Mouse (Mus musculus) cerebellum, adult 2 months (tissue): Measurements from ENCODE around the gene 4930447C04Rik.

Experiments used
- CTCF ChIP-seq: fragments of 200-500 bp; IDR thresholded peaks from 2 replicates; pipeline ENCODE4 v1.5.1; 2011; ENCODE audit warnings: low read depth, mild to moderate bottlenecking, control low read depth, low read length, moderate library complexity, borderline replicate concordance; ENCODE audit not compliant: insufficient read depth
- POLR2A ChIP-seq: fragments of 200-500 bp; IDR thresholded peaks from 2 replicates; pipeline ENCODE4 v1.6.1; 2011; ENCODE audit warnings: low read length, control low read depth, borderline replicate concordance; ENCODE audit not compliant: insufficient read depth

GRCm38 (mm10) chr12:72977851-72978250 lies 37.3 kb upstream of the 4930447C04Rik start:
- TF ChIP-seq CTCF (no peak), POLR2A (no peak)
